Mouse (Mus musculus): Measurements from ENCODE around the gene Gprin1. TPM values are rescaled to one million over a fixed set of nuclear protein-coding genes. Genes with fewer than 3 reads are reported as not detected.

Gene Gprin1
- polyA plus RNA-seq, 1 experiment: 41.4 TPM

GRCm38 (mm10) chr13:54767012-54767411, 17.3 kb upstream of the Gprin1 start:
- Histone ChIP-seq H3K4me1 (ENCODE audit: control insufficient read depth, insufficient read depth, low read length) (peaks cover 17% of the 10 kb centered on the region), H3K27ac (ENCODE audit: insufficient read depth, low read length) (peak overlapping the region; percentile 85), H3K27me3 (ENCODE audit: control insufficient read depth, insufficient read depth, low read length) (no peaks in the 10 kb centered on the region), H3K4me3 (replicated peaks; ENCODE audit: insufficient read depth, low read depth, low read length) (peak overlapping the region; percentile 71)
- DNase-seq: peak in 1 of 2 experiments; percentile 38
- WGBS: 60% methylated on average over 4 of the region's 4 CpGs
- TF ChIP-seq POLR2A (IDR thresholded peaks at IDR 0.05; ENCODE audit: borderline replicate concordance, insufficient read depth, low read length) (no peak), CTCF (IDR thresholded peaks at IDR 0.05; ENCODE audit: borderline replicate concordance, insufficient read depth, low read depth, low read length) (no peak)

DNA sequence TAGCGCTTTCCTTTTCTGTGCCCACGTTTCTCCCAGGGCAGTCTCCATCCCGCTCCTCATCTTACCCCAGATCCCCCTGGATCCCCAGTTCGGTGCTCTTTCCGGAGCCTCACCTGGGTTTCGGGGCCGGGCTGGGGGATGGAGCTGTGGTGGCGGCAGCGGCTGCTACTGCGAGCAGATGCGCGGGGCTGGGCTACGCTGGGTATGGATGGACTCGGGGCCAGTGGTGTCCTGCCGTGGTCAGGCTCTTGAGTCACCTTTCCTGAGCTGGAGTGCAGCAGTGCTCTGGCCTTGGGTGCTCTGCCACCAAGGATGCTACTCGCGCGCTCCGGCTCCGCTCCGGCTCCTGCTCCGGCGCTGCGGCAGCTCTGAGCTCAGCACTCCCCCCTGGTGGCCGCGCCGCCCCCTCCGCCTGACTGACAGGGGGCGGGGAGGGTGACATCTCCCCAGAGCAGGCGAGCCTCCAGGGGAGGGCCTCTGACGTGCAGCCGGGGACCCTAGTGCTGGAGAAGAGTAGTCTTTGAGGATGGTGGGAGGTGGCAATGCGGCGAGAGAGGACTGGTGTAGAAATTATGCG, 16.6 kb upstream of the Gprin1 start, which contains the start of gene Sncb:
TSS of gene Sncb (minus strand) at position 404 of the 577 bp plus-strand sequence.
- Histone ChIP-seq H3K4me1 (ENCODE audit: control insufficient read depth, insufficient read depth, low read length) (peaks cover 17% of the 10 kb centered on the region), H3K27ac (ENCODE audit: insufficient read depth, low read length) (peak within 1 kb of the TSS; percentile 85), H3K4me3 (replicated peaks; ENCODE audit: insufficient read depth, low read depth, low read length) (peak within 1 kb of the TSS; percentile 71), H3K27me3 (ENCODE audit: control insufficient read depth, insufficient read depth, low read length) (no peaks in the 10 kb centered on the region)
- DNase-seq: peak; percentile 91 to 93
- TF ChIP-seq POLR2A (IDR thresholded peaks at IDR 0.05; ENCODE audit: borderline replicate concordance, insufficient read depth, low read length) (peak; percentile 94), CTCF (IDR thresholded peaks at IDR 0.05; ENCODE audit: borderline replicate concordance, insufficient read depth, low read depth, low read length) (peak; percentile 66)
- WGBS: 1% methylated on average over 35 of the region's 35 CpGs

DNA sequence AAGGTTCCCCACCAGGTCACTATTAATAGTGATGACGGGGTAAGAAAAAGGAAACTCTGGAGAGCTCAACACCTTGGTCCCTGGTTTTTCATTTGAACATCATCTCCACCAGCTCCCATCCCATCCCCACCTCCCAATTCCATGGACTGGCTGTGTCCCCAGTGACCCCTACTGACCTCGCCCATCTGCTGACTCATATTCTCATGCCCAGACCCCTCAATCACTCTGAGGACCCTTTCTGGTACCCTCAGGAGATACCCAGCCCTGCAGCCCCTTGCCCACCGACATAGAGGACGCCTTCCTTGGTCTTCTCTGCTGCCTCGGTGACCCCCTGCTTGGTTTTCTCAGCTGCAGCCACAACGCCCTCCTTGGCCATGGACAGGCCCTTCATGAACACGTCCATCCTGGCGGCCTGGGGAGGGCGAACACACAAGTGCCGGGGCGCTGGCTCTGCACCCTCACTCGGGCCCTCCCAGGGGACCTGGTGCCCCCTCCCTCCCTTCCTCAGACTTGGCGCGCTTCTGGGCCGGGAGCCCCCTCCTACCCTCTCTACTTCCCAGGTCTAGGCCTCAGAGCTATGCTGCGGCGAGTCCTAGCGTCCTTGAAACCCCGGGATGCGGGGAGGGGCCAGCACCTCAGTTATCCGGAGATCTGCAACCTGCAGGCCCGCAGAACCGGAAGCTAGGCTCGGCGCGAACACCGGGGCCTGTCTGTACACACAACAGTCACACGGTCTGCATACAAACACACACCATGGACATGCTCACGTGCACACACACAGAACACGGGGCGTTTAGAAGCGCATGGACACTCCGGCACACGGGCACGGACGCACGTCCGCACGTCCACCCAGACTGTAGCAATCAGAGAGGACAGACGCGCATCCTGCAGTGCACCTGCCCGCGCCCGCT, 15.9 kb upstream of the Gprin1 start:
- Histone ChIP-seq H3K4me1 (ENCODE audit: control insufficient read depth, insufficient read depth, low read length) (peaks cover 23% of the 10 kb centered on the region), H3K27ac (ENCODE audit: insufficient read depth, low read length) (peak overlapping the region; percentile 85), H3K4me3 (replicated peaks; ENCODE audit: insufficient read depth, low read depth, low read length) (peak overlapping the region; percentile 71), H3K27me3 (ENCODE audit: control insufficient read depth, insufficient read depth, low read length) (no peaks in the 10 kb centered on the region)
- DNase-seq: peak; percentile 75 to 81
- TF ChIP-seq CTCF (IDR thresholded peaks at IDR 0.05; ENCODE audit: borderline replicate concordance, insufficient read depth, low read depth, low read length) (no peak), POLR2A (IDR thresholded peaks at IDR 0.05; ENCODE audit: borderline replicate concordance, insufficient read depth, low read length) (no peak)
- 3% methylated on average over 44 of the region's 44 CpGs for WGBS

DNA sequence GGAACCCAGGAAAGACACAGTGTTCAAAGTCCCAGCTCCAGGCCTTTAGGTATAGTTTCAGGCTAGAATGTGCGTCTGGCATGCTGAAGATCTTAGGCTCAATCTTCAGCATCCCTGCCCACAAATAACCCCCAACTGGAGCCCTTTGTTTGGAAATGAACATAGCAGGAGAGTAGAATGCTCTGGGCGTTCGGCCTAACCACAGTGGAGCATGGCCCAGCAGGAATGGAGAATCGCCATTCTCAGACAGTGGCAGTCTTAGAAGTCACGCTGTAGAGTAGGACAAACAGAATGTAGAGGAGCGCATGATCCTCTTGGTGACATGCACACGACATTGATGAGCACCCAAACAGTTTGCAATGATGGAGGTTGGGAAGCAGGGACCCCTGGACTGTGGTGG, 11.2 kb upstream of the Gprin1 start:
- Histone ChIP-seq H3K27ac (ENCODE audit: insufficient read depth, low read length) (peak overlapping the region; percentile 81; the same call in 1 of the 2 replicates), H3K4me1 (ENCODE audit: control insufficient read depth, insufficient read depth, low read length) (peaks cover 38% of the 10 kb centered on the region), H3K27me3 (ENCODE audit: control insufficient read depth, insufficient read depth, low read length) (no peaks in the 10 kb centered on the region), H3K4me3 (replicated peaks; ENCODE audit: insufficient read depth, low read depth, low read length) (no peak overlapping the region)
- WGBS: 33% methylated on average over 7 of the region's 7 CpGs
- peak in 1 of 2 experiments; percentile 39 for DNase-seq
- no peak for TF ChIP-seq CTCF (IDR thresholded peaks at IDR 0.05; ENCODE audit: borderline replicate concordance, insufficient read depth, low read depth, low read length)

DNA sequence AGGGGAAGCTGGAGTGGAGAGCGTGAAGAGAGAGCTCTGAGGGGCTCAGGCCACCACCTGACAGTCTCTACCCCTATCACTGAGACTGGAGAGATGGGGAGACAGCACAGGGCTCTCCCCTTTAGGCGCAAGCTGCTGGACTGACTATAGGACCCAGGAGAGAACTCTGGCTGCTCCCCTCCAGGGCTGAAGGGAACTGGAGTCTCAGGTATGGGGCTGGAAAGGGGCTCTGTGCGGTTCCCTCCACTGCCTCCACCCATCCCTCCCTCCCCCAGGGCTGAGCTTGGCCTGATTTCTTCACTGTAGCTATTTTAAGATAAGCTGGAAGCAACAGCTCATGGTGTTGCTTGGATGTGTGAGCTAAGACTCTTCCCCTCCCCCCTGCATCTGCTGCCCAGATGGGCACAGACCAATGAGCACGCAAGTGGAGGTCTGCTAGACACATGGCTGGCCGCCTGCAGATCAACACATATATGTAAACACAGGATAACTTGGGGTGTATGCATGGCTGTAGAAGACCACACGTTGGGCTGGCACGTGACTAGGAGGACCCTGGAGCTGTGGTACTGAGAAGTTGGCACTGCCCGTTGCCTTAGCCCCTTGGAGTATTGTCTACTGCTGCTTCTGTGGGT, 10.6 kb upstream of the Gprin1 start:
- H3K27ac ChIP-seq (ENCODE audit: insufficient read depth, low read length): peak overlapping the region; percentile 81
- 18% methylated on average over 8 of the region's 8 CpGs for WGBS
- peaks cover 42% of the 10 kb centered on the region for H3K4me1 ChIP-seq (ENCODE audit: control insufficient read depth, insufficient read depth, low read length)
- peak; percentile 68 to 78 for DNase-seq
- H3K4me3 ChIP-seq (replicated peaks; ENCODE audit: insufficient read depth, low read depth, low read length): no peak overlapping the region
- no peaks in the 10 kb centered on the region for H3K27me3 ChIP-seq (ENCODE audit: control insufficient read depth, insufficient read depth, low read length)
- TF ChIP-seq CTCF (IDR thresholded peaks at IDR 0.05; ENCODE audit: borderline replicate concordance, insufficient read depth, low read depth, low read length): no peak
- no peak for TF ChIP-seq POLR2A (IDR thresholded peaks at IDR 0.05; ENCODE audit: borderline replicate concordance, insufficient read depth, low read length)

DNA sequence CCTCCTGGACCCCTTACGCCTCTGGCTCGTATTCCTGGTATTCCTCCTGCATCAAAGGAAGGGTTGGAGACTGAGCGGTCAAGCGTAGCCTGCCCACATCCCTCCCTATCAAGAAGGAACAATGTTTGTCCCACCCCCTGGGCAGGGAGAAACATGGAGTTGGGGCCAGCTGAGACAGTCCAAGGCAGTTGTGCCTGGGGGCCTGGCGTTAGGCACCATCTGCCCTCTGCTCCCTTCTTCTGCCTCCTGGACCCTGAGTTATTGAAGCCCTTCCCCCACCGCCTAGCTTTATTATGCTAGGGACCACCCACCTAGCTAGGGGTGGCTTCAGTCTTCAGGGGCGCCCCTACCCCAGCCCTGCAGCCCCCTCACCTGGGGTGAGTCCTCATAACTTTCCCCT, 9.8 kb upstream of the Gprin1 start:
- no peak overlapping the region for H3K4me3 ChIP-seq (replicated peaks; ENCODE audit: insufficient read depth, low read depth, low read length)
- H3K27ac ChIP-seq (ENCODE audit: insufficient read depth, low read length): peak overlapping the region; percentile 81; the same call in 1 of the 2 replicates
- H3K4me1 ChIP-seq (ENCODE audit: control insufficient read depth, insufficient read depth, low read length): peaks cover 48% of the 10 kb centered on the region

GRCm38 (mm10) chr13:54758756-54759470, 9.2 kb upstream of the Gprin1 start:
- peaks cover 46% of the 10 kb centered on the region for H3K4me1 ChIP-seq (ENCODE audit: control insufficient read depth, insufficient read depth, low read length)
- TF ChIP-seq POLR2A (IDR thresholded peaks at IDR 0.05; ENCODE audit: borderline replicate concordance, insufficient read depth, low read length): no peak

More for the DNA sequence above, 9.8 kb upstream of the Gprin1 start:
- WGBS: 12% methylated on average over 7 of the region's 7 CpGs
- DNase-seq: peak; percentile 49 to 60
- no peak for TF ChIP-seq CTCF (IDR thresholded peaks at IDR 0.05; ENCODE audit: borderline replicate concordance, insufficient read depth, low read depth, low read length)
- TF ChIP-seq POLR2A (IDR thresholded peaks at IDR 0.05; ENCODE audit: borderline replicate concordance, insufficient read depth, low read length): no peak
- H3K27me3 ChIP-seq (ENCODE audit: control insufficient read depth, insufficient read depth, low read length): no peaks in the 10 kb centered on the region

More at GRCm38 (mm10) chr13:54758756-54759470, 9.2 kb upstream of the Gprin1 start:
- H3K4me3 ChIP-seq (replicated peaks; ENCODE audit: insufficient read depth, low read depth, low read length): peak overlapping the region; percentile 56
- under 1% methylated on average over 29 of the region's 29 CpGs for WGBS
- no peaks in the 10 kb centered on the region for H3K27me3 ChIP-seq (ENCODE audit: control insufficient read depth, insufficient read depth, low read length)
- peak; percentile 56 to 62 for DNase-seq
- H3K27ac ChIP-seq (ENCODE audit: insufficient read depth, low read length): peak overlapping the region; percentile 81
